Mouse (Mus musculus) megakaryocyte, adult 5-6 weeks (primary cell): ENCODE results near the gene Wfs1. TPM values are rescaled to one million over a fixed set of nuclear protein-coding genes. Genes with fewer than 3 reads are reported as not detected.

Experiments used
- ATAC-seq: 2 replicates; pipeline ENCODE4 v1.8.0; 2016; ENCODE audit warnings: mild to moderate bottlenecking, inconsistent platforms; ENCODE audit not compliant: poor library complexity, severe bottlenecking
- total RNA-seq, 2 experiments: library from RNA; stranded (forward) in 1 of 2; stranded (reverse) in 1 of 2; fragments of 153-499, 151-499 nt in 1 of 2; fragments of 221-1000, 200-1000 nt in 1 of 2; gene quantifications; 2 replicates each; pipeline versions ENCODE4 v1.2.3 to v1.2.4; 2015 to 2017

The Wfs1 gene
- total RNA-seq, 2 experiments from 2014 or later, result 5.3 to 6.0 TPM

DNA sequence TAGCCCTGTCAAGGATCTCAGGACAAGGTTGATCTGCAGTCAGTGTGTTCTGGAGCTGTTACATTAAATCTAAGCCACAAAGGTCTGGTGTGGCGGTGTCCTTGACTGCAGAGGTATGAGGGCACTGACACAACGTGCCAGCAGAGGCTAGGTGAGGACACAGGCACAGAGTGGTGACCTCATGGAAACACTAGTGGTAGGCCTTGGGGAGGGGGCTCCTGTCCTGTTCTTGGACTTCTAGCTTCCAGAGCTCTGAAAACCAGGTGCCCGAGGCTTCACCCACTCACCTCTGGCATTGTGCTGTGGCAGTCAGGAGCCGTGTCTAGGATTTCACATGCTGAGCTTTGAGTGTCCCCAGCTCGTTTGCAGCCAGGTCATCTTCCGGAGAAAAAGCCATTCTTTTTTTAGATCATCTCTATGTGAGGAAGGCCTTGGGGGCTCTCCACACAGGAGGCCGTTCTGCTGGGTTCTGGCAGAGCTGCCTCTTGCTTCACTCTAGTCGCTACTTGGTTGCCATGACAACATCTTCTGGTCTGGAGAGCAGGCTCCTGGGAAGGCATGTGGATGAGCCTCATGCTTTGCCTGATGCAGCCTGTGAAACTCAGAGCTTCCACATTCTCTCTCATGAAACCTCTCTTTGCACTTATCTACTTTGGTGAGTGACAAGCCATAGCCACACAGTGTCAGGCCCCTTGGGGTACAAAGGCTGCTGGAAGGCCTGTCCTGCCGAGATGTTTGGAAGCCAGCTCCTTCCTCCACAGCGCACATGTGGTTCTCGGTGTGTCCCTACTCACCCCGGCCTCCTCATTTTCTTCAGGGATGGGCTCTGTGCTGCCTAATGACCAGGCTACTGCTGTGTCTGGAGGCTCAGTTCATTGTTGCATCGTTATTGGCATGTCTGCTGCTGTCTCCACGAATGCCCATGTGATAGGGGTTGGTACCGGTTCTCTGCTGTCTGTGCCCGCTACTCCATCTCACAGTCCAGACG is 53.2 kb downstream of the Wfs1 start:
- no peak for ATAC-seq

- ATAC-seq, result no peak
These were observed 55.6 kb downstream of the Wfs1 start for GRCm38 (mm10) chr5:36933383-36933782.

DNA sequence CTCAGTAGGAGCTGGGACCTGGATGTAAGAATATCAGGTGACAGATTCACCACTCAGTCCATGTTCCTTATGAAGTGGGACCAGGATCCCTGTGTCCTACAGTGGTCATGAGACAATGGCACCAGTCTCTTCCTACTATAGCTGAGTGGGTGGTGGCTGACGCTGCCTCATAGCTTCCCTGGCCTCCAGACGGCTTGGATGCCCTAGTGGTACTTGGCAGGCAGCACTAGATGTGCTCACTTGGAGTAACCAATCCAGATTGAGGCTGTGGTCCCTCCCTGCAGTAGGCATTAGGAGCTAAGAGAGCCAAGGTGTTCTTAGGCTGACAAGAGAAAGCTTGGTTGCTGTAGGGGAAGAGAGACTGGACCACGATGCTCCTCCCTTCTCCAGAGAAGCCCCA is 59.6 kb downstream of the Wfs1 start:
- ATAC-seq, result no peak

GRCm38 (mm10) chr5:36928701-36929100 is 60.3 kb downstream of the Wfs1 start:
- ATAC-seq, result no peak

DNA sequence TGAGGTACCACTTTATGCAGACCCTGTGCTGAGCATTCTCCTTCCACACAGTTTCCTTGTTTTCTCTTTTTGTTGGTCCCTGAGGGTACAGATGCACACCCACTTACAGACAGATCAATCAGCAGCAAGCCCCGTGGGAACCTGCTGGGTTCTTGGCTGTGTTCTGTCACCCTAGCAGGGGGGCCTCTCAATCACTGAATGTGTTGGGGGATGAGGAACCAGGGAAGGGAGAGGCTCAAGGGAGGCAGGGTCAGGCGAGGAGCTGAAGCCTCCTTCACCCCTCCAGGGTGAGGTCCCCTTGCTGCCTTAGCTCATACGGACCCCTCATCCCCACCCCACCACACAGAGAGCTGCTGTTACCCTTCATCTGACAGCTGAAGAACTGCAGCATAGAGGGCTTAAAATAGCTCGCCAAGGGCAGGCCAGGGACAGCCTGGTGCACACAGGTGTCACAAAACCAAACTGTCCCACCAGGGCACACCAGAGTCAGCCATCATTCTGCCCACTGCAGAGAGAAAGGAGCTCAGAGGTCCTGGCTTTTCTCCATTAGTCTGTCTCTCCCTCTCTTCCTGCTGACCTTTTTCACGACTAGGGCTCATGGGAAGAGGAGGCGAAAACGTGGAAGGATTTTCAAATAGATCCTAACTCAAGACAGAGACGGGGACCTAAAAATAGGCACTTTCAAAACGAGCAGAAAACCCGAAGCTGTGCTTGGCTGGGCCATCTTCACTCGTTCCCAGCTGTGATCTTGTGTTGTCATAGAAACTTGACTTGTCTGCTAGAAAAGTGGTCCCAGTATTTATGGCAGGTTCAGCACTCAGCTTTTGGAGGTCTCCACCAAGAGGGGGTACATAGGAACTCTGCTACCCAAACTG is 64.9 kb downstream of the Wfs1 start:
- no peak for ATAC-seq

DNA sequence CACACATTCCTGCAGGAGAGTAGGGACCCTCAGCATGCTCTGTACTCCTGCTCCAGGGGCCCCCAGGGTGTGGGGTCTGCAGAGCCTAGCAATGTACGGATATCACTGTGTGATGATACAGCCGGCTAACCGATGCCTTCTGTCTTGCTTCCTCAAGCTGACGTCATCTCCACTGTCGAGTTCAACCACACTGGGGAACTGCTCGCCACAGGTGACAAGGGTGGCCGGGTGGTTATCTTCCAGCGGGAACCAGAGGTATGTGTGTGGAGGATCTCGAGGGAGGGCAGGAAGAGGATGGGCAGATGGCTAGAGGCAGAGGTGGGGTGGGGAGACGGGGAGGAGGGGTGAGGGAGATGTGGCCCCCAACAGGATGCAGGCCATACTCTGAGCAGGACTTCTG is 66.2 kb downstream of the Wfs1 start:
- no peak for ATAC-seq

GRCm38 (mm10) chr5:36921871-36922270 is 67.1 kb downstream of the Wfs1 start:
- ATAC-seq, result no peak

DNA sequence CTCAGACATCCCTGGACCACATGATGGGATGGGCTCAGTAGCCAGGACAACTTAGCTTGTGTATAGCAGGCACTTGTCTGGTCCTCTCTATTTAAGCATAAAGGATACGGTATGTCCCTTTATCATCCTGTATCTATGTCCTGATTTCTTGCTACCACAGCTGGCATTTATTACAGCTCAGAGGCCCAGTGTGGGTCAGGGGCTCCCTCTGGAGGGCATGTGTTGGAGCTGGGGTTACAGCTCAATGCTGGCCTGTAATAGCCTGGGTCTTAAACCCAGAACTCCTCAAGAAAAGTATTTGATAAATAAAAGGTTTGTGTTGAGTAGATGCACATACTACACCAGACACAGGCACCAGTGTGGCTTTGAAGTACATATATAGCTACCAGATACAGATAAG is 68.9 kb downstream of the Wfs1 start:
- ATAC-seq, result no peak

- ATAC-seq, result no peak
These were observed 71.0 kb downstream of the Wfs1 start for GRCm38 (mm10) chr5:36918016-36918415.

DNA sequence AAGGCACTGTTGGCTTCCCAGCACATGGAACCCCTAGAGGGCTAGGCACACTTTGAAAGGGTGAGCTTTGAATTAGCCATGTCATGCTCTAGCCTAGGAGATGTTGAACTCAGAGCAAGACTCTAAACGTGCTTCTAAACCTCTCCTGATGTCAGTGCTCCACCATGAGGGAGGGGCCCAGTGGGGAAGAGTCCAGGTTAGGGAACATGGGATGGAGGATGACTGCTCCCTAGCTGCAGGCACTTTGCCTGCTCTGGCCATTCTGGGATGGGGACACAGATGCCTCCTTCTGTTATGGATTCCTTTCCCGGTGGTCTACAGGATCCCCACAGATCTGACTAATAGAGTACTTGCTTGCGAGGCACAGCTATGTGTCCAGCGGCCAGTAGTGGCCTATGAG is 71.8 kb downstream of the Wfs1 start:
- ATAC-seq, result no peak

- ATAC-seq, result no peak
These were observed 72.4 kb downstream of the Wfs1 start for GRCm38 (mm10) chr5:36916581-36916980.

Other genes with a start within 250 kb of the Wfs1 start
- 11.4 and 14.9 TPM in 2 replicates for gene Bloc1s4, start 240.6 kb downstream of the Wfs1 start, total RNA-seq (2015)
- gene Bloc1s4, start 240.6 kb downstream of the Wfs1 start, total RNA-seq (2017), result 12.2 and 13.2 TPM in 2 replicates
- gene Mrfap1, start 192.4 kb downstream of the Wfs1 start, total RNA-seq (2015), result 194 and 201 TPM in 2 replicates
- 227 and 275 TPM in 2 replicates for gene Mrfap1, start 192.4 kb downstream of the Wfs1 start, total RNA-seq (2017)
- 29.5 and 42.3 TPM in 2 replicates for gene Man2b2, start 158.6 kb downstream of the Wfs1 start, total RNA-seq (2015)
- 19.7 and 23.9 TPM in 2 replicates for gene Man2b2, start 158.6 kb downstream of the Wfs1 start, total RNA-seq (2017)
- gene Ppp2r2c, start 120.7 kb downstream of the Wfs1 start, total RNA-seq (2015), result not detected in 2 replicates
- gene Ppp2r2c, start 120.7 kb downstream of the Wfs1 start, total RNA-seq (2017), result not detected in 2 replicates
- gene Gm1043, start 96.2 kb upstream of the Wfs1 start, total RNA-seq (2015), result not detected in 2 replicates
- 0.20 TPM in 1 of 2 replicates, not detected in the other for gene Gm1043, start 96.2 kb upstream of the Wfs1 start, total RNA-seq (2017)